Mouse (Mus musculus) forebrain, embryonic 13.5 days (tissue): ENCODE results near the gene Lmo3. TPM values are rescaled to one million over a fixed set of nuclear protein-coding genes. Genes with fewer than 3 reads are reported as not detected.

ENCODE experiments used
- ATAC-seq: fragments of 200-750 bp; cut with Nextera tagmentation; 2 replicates; pipeline ENCODE4 v1.8.0; 2017
- H3K27ac ChIP-seq: fragments of 300-500 bp; sonication (generic); 2 replicates; pipeline ENCODE4 v1.5.1; 2015; ENCODE audit warnings: inconsistent platforms, mild to moderate bottlenecking, moderate library complexity
- H3K27me3 ChIP-seq: fragments of 300-500 bp; sonication (generic); 2 replicates; pipeline ENCODE4 v1.6.1; 2015; ENCODE audit warnings: mild to moderate bottlenecking, inconsistent platforms
- H3K36me3 ChIP-seq: fragments of 300-500 bp; sonication (generic); 2 replicates; pipeline ENCODE4 v1.6.1; 2015; ENCODE audit warnings: mild to moderate bottlenecking, inconsistent platforms; ENCODE audit not compliant: poor library complexity, severe bottlenecking
- H3K4me1 ChIP-seq: fragments of 300-500 bp; sonication (generic); 2 replicates; pipeline ENCODE4 v1.6.1; 2015; ENCODE audit warnings: inconsistent platforms
- H3K4me2 ChIP-seq: fragments of 300-500 bp; sonication (generic); 2 replicates; pipeline ENCODE4 v1.6.1; 2015; ENCODE audit warnings: inconsistent platforms, mild to moderate bottlenecking, moderate library complexity
- H3K4me3 ChIP-seq: fragments of 300-500 bp; sonication (generic); 2 replicates; pipeline ENCODE4 v1.5.1; 2015; ENCODE audit warnings: mild to moderate bottlenecking, inconsistent platforms
- H3K9ac ChIP-seq: fragments of 300-500 bp; sonication (generic); 2 replicates; pipeline ENCODE4 v1.6.1; 2015; ENCODE audit warnings: mild to moderate bottlenecking, inconsistent platforms
- H3K9me3 ChIP-seq: fragments of 300-500 bp; sonication (generic); replicated peaks from 2 replicates; pipeline ENCODE4 v1.6.1; 2016; ENCODE audit warnings: inconsistent platforms
- WGBS: fragments of 180-500 bp; shearing (Covaris S2); methylation state at CpG from one replicate; pipeline ENCODE4 v1.1.7; 2015; 5-methylcytosine and 5-hydroxymethylcytosine counted together
- polyA plus RNA-seq: library from polyadenylated mRNA; unstranded; fragments of >200 nt; fragmentation: Nextera tagmentation; extraction: Ambion mirVana; gene quantifications from 2 replicates; pipeline ENCODE4 v1.2.1, GENCODE M21; 2015

Gene Lmo3
- polyA plus RNA-seq, 1 experiment from 2014 or later, result 88.9 TPM

DNA sequence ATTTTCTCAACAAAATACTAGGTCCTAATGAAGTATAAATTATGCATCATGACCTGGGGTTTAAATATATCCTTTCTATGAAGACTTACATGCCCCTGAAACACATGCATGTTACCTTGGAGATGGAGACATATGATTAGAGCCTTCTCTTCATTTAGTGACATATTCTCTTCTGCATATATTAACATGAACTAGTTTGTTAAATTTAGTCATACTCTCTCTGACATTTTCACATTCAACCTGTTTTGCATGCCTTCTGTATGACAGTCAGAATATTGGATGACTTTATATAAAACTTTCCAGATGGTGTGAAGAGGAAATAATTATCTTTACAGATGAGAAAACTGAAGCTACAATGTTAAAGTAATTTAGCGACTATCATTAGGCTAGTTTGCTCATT lies 77.8 kb downstream of the Lmo3 start:
- WGBS, result 96% methylated on average over 1 of the region's 1 CpGs
- Histone ChIP-seq H3K9me3 (no peaks in the 10 kb centered on the region), H3K4me3 (no peak overlapping the region), H3K27me3 (no peaks in the 10 kb centered on the region), H3K4me1 (no peaks in the 10 kb centered on the region), H3K27ac (no peak overlapping the region), H3K36me3 (no peaks in the 10 kb centered on the region), H3K4me2 (no peak overlapping the region), H3K9ac (no peak overlapping the region)
- ATAC-seq, result no peak

DNA sequence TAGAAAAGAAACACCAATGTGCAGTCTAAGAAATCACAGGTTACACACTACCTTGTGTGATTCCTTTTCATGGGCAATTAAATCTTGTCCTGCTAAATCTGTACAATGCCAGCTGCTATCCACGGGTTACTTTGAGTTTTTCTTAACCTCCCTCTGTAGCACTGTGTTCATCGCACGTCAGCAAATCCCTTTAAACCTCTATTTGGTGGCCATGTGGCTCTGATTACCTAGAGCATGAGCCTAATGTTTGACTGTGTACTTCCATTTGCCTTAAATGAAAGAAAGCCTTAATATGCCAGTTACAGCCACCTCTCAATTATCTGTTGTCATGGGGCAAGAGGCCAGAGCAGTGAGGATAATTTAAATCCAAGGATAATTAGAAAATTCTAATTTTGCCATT lies 98.9 kb downstream of the Lmo3 start:
- Histone ChIP-seq H3K27me3 (no peaks in the 10 kb centered on the region), H3K9ac (no peak overlapping the region), H3K27ac (no peak overlapping the region), H3K9me3 (no peaks in the 10 kb centered on the region), H3K4me3 (no peak overlapping the region), H3K36me3 (no peaks in the 10 kb centered on the region), H3K4me2 (no peak overlapping the region), H3K4me1 (no peaks in the 10 kb centered on the region)
- 63% methylated on average over 3 of the region's 3 CpGs for WGBS
- no peak for ATAC-seq

- no peak overlapping the region for H3K27ac ChIP-seq
- no peak overlapping the region for H3K4me2 ChIP-seq
- ATAC-seq, result peak; percentile 88
- H3K4me3 ChIP-seq, result no peak overlapping the region
- H3K9me3 ChIP-seq, result no peaks in the 10 kb centered on the region
- no peak overlapping the region for H3K9ac ChIP-seq
- 18% methylated on average over 5 of the region's 5 CpGs for WGBS
- no peaks in the 10 kb centered on the region for H3K4me1 ChIP-seq
- no peaks in the 10 kb centered on the region for H3K27me3 ChIP-seq
- H3K36me3 ChIP-seq, result no peaks in the 10 kb centered on the region
These were observed 104.2 kb downstream of the Lmo3 start for GRCm38 (mm10) chr6:138477611-138478010.

- 87% methylated on average over 4 of the region's 4 CpGs for WGBS
- no peak overlapping the region for H3K9ac ChIP-seq
- ATAC-seq, result no peak
- H3K27ac ChIP-seq, result no peak overlapping the region
- H3K36me3 ChIP-seq, result no peaks in the 10 kb centered on the region
- H3K9me3 ChIP-seq, result no peaks in the 10 kb centered on the region
- H3K4me2 ChIP-seq, result no peak overlapping the region
- no peaks in the 10 kb centered on the region for H3K27me3 ChIP-seq
- H3K4me1 ChIP-seq, result no peaks in the 10 kb centered on the region
- no peak overlapping the region for H3K4me3 ChIP-seq
These were observed 112.6 kb downstream of the Lmo3 start for GRCm38 (mm10) chr6:138469204-138469603.

GRCm38 (mm10) chr6:138444515-138445048 lies 137.2 kb downstream of the Lmo3 start:
- 20% methylated on average over 3 of the region's 3 CpGs for WGBS

DNA sequence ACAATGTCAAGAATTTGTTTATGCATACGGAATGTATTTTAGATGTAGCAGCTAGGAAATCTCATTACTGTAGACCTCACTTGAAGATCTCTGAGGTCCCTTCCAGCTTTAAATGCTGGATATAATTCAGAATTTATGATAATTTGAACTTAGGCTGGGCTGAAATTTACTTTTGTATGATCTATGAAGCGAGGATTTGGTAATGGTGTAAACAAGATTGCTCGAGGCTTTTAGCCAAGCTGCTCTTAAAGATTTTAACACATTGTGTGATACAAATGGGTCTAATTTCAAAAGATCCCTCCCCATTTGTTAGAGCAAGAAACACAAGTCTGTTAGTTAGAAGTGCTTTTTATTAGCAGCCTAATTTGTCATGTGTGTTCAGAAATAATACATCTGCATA lies 144.4 kb downstream of the Lmo3 start:
- no peak for ATAC-seq
- H3K4me2 ChIP-seq, result no peak overlapping the region
- no peak overlapping the region for H3K4me3 ChIP-seq
- H3K27me3 ChIP-seq, result no peaks in the 10 kb centered on the region
- no peaks in the 10 kb centered on the region for H3K36me3 ChIP-seq
- no peaks in the 10 kb centered on the region; the same call in 1 of the 2 replicates for H3K9me3 ChIP-seq
- WGBS, result 68% methylated on average over 3 of the region's 3 CpGs
- no peaks in the 10 kb centered on the region for H3K4me1 ChIP-seq
- no peak overlapping the region for H3K27ac ChIP-seq
- H3K9ac ChIP-seq, result no peak overlapping the region

More at GRCm38 (mm10) chr6:138444515-138445048, 137.2 kb downstream of the Lmo3 start:
- H3K9me3 ChIP-seq, result no peaks in the 10 kb centered on the region
- no peak overlapping the region for H3K9ac ChIP-seq
- no peak overlapping the region for H3K4me3 ChIP-seq
- H3K36me3 ChIP-seq, result no peaks in the 10 kb centered on the region
- no peaks in the 10 kb centered on the region for H3K27me3 ChIP-seq
- peaks cover 6% of the 10 kb centered on the region; the same call in 1 of the 2 replicates for H3K4me1 ChIP-seq
- H3K27ac ChIP-seq, result no peak overlapping the region
- no peak for ATAC-seq
- H3K4me2 ChIP-seq, result no peak overlapping the region

- WGBS, result 61% methylated on average over 3 of the region's 3 CpGs
- no peaks in the 10 kb centered on the region for H3K27me3 ChIP-seq
- ATAC-seq, result peak; percentile 53; the same call in 1 of the 2 replicates
- H3K4me3 ChIP-seq, result no peak overlapping the region
- H3K4me2 ChIP-seq, result no peak overlapping the region
- no peaks in the 10 kb centered on the region; the same call in 1 of the 2 replicates for H3K9me3 ChIP-seq
- H3K27ac ChIP-seq, result no peak overlapping the region
- H3K9ac ChIP-seq, result no peak overlapping the region
- H3K36me3 ChIP-seq, result no peaks in the 10 kb centered on the region
- no peaks in the 10 kb centered on the region for H3K4me1 ChIP-seq
These were observed 145.0 kb downstream of the Lmo3 start for GRCm38 (mm10) chr6:138436813-138437212.

GRCm38 (mm10) chr6:138427394-138427793 lies 154.4 kb downstream of the Lmo3 start:
- H3K9ac ChIP-seq, result no peak overlapping the region
- no peaks in the 10 kb centered on the region for H3K9me3 ChIP-seq
- H3K4me2 ChIP-seq, result peak overlapping the region; percentile 47
- H3K27me3 ChIP-seq, result no peaks in the 10 kb centered on the region
- no peak overlapping the region for H3K4me3 ChIP-seq
- no peaks in the 10 kb centered on the region for H3K36me3 ChIP-seq
- 0 out of 2 replicates have a peak, but pooled peaks have one; percentile 8 for ATAC-seq
- WGBS, result 5% methylated on average over 6 of the region's 6 CpGs
- H3K27ac ChIP-seq, result no peak overlapping the region
- H3K4me1 ChIP-seq, result peaks cover 49% of the 10 kb centered on the region

GRCm38 (mm10) chr6:138426894-138427293 lies 154.9 kb downstream of the Lmo3 start:
- peak overlapping the region; percentile 47 for H3K4me2 ChIP-seq
- 2% methylated on average over 3 of the region's 3 CpGs for WGBS
- no peak overlapping the region for H3K27ac ChIP-seq
- ATAC-seq, result peak; percentile 19; the same call in 1 of the 2 replicates
- no peak overlapping the region for H3K9ac ChIP-seq
- no peak overlapping the region for H3K4me3 ChIP-seq
- no peaks in the 10 kb centered on the region for H3K27me3 ChIP-seq
- no peaks in the 10 kb centered on the region for H3K36me3 ChIP-seq
- H3K9me3 ChIP-seq, result no peaks in the 10 kb centered on the region
- H3K4me1 ChIP-seq, result peaks cover 52% of the 10 kb centered on the region

- H3K9ac ChIP-seq, result 0 out of 2 replicates have a peak overlapping the region, but pooled peaks have one; percentile 6
- H3K9me3 ChIP-seq, result no peaks in the 10 kb centered on the region
- no peaks in the 10 kb centered on the region for H3K27me3 ChIP-seq
- ATAC-seq, result peak; percentile 59
- peak overlapping the region; percentile 47 for H3K4me2 ChIP-seq
- peaks cover 70% of the 10 kb centered on the region for H3K4me1 ChIP-seq
- H3K36me3 ChIP-seq, result no peaks in the 10 kb centered on the region
- H3K27ac ChIP-seq, result peak overlapping the region; percentile 63
- H3K4me3 ChIP-seq, result peak overlapping the region; percentile 28
- 27% methylated on average over 9 of the region's 9 CpGs for WGBS
These were observed 157.1 kb downstream of the Lmo3 start for GRCm38 (mm10) chr6:138424514-138425225.

- 2% methylated on average over 16 of the region's 16 CpGs for WGBS
- Histone ChIP-seq H3K4me3 (peak overlapping the region; percentile 55), H3K27me3 (no peaks in the 10 kb centered on the region), H3K36me3 (no peaks in the 10 kb centered on the region), H3K9ac (peak overlapping the region; percentile 80), H3K9me3 (no peaks in the 10 kb centered on the region), H3K27ac (peak overlapping the region; percentile 97), H3K4me2 (peak overlapping the region; percentile 78), H3K4me1 (peaks cover 83% of the 10 kb centered on the region)
- peak; percentile 5; the same call in 1 of the 2 replicates for ATAC-seq
These were observed 159.0 kb downstream of the Lmo3 start for GRCm38 (mm10) chr6:138422671-138423321.

- no peaks in the 10 kb centered on the region for H3K36me3 ChIP-seq
- H3K27me3 ChIP-seq, result no peaks in the 10 kb centered on the region
- WGBS, result under 1% methylated on average over 24 of the region's 24 CpGs
- peak overlapping the region; percentile 80 for H3K9ac ChIP-seq
- ATAC-seq, result no peak
- no peaks in the 10 kb centered on the region for H3K9me3 ChIP-seq
- peaks cover 75% of the 10 kb centered on the region for H3K4me1 ChIP-seq
- H3K27ac ChIP-seq, result peak overlapping the region; percentile 97
- peak overlapping the region; percentile 78 for H3K4me2 ChIP-seq
- H3K4me3 ChIP-seq, result peak overlapping the region; percentile 55
These were observed 159.7 kb downstream of the Lmo3 start for GRCm38 (mm10) chr6:138421931-138422531.
